Mouse (Mus musculus) retina, adult 2 months (tissue): Measurements from ENCODE around the gene Pirb.

ENCODE experiments used
- DNase-seq: peaks from one replicate; pipeline ENCODE4 v3.0.0-alpha.2; 2012; ENCODE audit warnings: low read depth, low spot score

The Pirb gene

DNA sequence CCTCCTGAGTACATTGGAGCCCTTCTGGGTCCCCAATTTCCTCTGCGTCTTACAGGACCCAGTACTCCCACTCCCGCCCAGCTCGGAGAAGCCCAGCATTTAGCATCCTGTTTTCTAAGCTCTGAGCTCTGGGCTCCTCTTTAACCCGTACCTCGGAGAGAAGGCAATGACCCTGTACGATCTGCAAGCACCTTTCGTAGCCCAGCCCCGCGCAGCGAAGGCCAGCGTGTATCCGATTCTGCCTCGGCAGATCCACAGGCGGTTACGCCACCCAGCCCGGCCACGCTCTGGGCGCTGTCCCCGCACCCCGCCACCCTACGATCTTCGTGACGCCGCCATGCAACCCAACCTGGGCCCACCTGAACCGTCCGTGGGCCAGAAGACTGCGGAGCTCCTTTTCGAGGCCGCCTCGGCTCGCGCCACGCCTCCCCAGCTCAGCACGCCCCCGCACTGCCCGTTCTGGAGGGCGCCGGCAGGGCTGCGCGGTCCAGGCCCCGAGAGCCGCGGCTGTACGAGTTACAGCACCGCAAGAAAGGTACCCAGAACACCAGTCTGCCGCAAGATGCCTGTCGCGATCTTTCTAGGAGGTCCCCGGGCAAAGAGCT is 27.7 kb downstream of the Pirb start, which contains the start of gene Tsen34:
Gene Tsen34 (plus strand): TSS at position 482 of the 605 bp plus-strand sequence.
- DNase-seq: no peak

DNA sequence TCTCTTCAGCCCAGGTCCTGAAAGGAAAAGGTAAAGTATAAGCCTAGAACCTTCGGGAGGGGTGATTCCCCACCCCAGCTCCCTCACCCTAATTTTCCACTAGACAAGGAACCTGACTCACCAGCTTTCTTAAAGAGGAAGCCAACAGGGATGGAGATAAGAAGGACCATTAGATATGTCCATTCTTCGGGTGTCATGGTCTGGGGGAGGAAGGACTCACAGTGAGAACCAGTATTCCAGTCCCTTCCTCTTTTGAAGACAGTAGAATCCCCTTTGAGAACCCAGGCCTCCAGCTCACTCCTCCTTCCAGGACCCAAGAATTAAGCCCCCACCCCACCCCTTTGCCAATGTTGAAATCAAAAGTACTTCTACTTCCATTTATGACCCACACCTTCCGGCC is 28.3 kb downstream of the Pirb start:
- no peak for DNase-seq

- DNase-seq: no peak
Measured at GRCm38 (mm10) chr7:3685400-3686187, 34.6 kb downstream of the Pirb start.

DNA sequence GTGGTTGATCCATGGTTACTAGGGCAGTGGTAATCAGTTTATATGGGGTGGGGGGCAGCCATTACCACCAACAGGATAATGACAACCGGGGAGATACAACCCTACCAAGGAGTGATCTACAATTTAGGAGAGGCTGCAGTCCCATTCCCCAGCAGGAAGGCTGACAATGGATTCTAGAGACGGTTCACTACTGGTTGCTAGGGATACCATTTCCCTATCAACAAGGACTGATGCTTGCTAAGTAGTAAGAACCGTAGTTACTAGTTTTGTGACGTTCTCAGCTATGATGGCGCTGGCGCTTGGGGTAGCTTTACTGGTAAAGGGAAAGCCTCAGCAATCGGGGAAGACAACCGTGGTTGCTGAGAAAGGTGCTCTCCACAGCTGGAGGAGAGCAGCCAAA is 35.5 kb downstream of the Pirb start:
- DNase-seq: no peak

DNA sequence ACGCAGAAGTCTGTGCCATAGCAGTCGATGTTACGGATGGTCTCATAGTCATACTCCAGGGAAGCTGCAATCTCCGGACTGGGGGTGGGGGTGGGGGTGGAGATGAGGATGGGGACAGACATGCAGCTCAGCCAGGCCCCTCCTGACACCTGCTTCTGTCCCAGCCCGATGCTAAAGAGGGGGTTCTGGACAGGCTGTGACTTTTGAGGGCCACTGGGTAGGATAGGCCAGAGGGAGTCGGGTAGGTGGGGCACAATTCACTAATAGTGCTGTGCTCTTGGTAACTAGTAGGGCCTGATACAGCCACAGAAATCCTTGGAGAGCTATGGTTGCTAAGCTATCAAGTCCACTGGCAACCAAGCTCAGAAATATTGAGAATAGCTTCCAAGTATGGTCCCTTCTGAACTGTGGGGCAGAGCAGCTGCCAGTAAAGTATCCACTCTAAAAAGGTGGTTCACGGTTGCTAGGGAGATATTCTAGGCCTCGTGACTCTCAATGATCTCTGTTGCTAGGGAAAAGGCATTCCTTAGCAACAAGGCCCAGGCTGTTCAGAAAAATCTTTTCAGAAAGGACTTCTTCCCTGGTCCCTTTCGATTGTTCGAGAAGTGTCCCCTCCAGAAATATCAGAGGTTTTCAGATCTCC is 36.2 kb downstream of the Pirb start:
- DNase-seq: no peak

GRCm38 (mm10) chr7:3677342-3677741 is 42.8 kb downstream of the Pirb start, which contains the start of gene Tmc4:
Gene Tmc4 (minus strand): TSS chr7:3677553.
- DNase-seq: no peak

- DNase-seq: no peak
Measured at GRCm38 (mm10) chr7:3676371-3676770, 43.8 kb downstream of the Pirb start.

- DNase-seq: no peak
Measured at GRCm38 (mm10) chr7:3675228-3675548, 45.0 kb downstream of the Pirb start.

DNA sequence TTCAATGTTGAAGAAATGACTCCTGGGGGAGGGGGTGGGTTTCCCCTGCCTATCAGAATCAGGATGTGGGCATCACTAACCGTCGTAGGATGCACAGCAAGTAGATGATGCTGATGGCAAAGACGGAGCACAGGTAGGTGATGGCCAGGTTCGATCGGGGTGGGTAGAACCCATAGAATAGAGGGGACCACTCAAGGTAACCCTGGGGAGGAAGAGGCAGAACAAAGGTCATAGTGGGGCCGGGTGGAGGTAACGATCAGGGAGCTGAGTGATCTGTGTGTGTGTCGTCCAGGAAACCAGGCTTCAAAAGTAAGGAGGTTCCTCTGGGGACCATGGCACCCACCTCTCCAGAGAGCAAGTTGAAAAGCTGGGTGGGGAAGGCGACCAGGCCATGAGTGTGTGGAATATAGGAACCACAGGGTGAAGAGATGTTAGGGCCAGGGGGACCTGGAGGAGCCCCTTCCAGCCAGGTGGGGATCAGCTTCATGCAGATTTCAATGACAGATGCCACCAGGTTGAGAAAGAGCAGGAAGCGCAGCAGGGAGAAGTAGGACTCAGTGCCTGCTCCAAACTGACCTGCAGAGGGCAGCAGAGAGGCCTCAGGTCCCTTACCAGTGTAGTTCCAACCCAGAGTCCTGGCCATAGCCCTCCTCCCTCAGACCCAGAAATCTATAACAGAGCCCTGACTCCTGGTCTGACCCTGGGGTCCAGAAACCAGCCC is 45.5 kb downstream of the Pirb start:
- DNase-seq: no peak

- DNase-seq: no peak
Measured at GRCm38 (mm10) chr7:3666921-3667391, 53.2 kb downstream of the Pirb start.

DNA sequence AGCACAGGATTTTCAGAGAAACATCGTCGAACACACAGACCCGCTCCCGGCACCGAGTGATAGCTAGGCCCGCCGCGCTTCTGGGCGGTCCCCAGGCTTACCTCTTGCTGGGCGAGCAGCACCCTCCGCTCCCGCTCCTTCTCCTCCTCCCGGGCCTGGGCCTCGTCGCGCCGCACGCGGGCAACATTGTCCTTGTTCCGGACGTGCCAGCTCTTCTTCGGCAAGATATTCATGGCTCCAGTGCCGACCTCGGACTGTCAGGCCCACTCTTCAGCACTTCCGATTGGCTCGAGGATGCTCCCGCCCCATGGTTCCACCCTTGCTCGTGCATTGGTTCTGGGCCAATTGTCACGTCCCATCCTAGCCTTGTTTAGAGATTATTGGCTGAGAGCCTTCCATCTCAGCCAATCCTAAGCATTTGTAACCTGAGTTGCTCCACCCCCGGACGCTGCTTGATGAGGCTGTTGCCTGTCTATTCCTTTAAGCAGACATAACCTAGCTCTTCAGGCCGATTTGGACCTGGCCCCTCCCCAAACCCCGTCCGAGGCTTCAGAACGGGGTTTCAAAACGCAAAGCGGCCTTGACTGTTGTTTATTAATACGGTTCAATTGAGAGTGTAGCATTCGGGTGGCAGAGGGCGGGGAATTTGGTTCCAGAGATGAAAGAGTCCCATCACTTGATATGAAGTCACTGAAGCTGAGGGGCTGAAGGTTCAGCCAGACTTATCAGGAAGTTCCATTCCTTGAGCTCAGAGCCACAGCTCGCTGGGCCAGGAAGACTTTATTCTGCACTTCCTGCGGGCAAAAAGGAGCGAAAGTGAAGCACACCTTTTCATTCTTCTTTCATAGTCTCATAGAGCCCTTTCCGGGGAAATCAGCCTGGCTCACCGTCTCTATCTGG is 54.7 kb downstream of the Pirb start, which contains the start of gene Leng1:
Gene Leng1 (minus strand): TSS at position 626 of the 900 bp plus-strand sequence.
- peak; percentile 87 for DNase-seq

DNA sequence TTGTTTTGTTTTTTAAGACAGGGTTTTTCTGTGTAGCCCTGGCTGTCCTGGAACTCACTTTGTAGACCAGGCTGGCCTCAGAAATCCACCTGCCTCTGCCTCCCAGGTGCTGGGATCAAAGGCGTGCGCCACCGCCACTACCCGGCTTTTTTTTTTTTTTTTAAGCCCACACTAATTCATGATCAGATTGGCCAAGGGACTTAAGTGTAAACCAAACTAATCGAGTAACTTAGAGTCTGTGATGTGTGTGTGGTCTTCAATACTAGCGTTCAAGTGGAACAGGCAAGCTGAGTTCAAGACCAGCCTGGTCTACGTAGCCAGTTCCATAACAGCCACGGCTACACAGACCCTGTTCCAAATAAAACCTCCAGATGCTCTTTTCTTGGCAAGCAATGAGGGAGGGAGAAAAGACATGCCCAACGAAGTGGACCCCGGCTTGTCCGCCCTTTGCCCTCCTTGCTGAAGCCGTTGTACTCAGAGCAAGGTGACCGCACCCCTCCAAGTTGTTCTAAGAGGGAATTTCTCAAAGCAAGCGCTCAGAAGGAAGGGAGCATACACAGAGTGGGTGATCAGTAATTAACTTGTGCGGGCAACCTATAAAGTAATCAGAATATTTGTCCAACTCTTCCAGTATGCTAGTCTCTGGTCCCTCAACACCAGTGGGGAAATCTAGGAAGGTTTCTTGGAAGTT is 55.5 kb downstream of the Pirb start:
- no peak for DNase-seq
